Mouse (Mus musculus): ENCODE measurements around the gene Rilpl1.

DNA sequence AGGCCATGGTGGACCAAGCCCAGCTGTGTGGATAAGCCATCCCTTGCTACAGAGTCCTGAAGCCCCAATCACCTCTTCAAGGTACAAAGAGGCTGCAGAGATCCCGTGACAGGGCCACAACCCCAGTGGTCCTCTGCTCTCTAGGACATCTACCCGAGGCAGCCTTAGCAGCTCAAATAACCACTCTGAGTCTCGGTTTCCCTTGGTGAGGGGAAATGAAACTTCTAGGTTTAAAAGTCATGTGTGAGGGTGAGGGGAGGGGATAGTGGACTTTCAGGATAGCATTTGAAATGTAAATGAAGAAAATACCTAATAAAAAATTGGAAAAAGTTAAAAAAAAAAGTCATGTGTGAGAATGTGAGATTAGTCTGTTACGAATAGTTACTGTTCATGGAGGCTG is 9.6 kb downstream of the Rilpl1 start:
- TF ChIP-seq POLR2A (IDR thresholded peaks at IDR 0.05; ENCODE audit: borderline replicate concordance, control insufficient read depth, low read depth, low read length) (no peak), CTCF (IDR thresholded peaks at IDR 0.05; ENCODE audit: control insufficient read depth, insufficient read depth, low read length) (no peak)
